Mouse (Mus musculus): Measurements from ENCODE around the gene Pdk4. TPM values are rescaled to one million over a fixed set of nuclear protein-coding genes. Genes with fewer than 3 reads are reported as not detected.
A peak's percentile ranks its signal among the peaks of the same experiment; 100 is the strongest.

Pdk4 gene
- total RNA-seq, 1 experiment from 2014 or later: 533 TPM

- no peak for DNase-seq
These were observed 51.7 kb downstream of the Pdk4 start for GRCm38 (mm10) chr6:5444331-5444898.

- peak; percentile 38 for DNase-seq
These were observed 52.8 kb downstream of the Pdk4 start for GRCm38 (mm10) chr6:5443104-5443863.

DNA sequence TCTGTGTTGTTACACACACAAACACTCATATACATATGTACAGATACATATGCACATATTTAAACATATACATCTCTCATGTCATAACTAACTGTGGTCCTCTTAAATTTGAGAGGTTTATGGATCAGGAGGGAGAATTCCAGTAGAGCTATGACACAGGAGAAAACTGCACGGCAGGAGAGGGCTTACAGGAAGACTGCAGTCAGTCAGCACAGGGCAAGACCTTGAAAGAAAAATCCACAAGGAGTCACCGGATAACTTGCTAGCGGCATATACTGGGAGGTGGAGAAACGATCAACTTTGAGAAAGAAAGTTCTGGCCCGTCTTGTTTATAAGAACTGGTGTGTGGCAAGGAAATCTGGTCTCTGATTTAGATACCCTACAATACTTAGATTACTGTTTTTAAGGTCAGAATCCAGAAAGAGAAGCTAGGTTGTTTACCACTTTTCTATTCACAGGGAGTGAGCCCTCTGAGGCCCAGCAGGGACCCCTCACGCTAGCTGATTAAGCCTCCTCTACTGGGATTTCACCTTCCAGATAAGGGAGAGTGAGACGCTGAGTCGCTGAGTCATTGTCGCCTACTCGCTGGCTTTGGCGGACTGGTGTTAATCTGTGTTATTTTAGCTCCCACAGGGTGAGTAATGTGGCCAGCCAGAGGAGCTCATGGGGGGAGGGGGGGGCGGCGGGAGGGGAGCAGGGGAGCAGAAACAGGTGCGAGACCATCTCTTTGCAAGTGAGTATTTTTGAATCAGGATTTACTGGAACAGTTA lies 53.6 kb downstream of the Pdk4 start:
- peak; percentile 54 for DNase-seq

DNA sequence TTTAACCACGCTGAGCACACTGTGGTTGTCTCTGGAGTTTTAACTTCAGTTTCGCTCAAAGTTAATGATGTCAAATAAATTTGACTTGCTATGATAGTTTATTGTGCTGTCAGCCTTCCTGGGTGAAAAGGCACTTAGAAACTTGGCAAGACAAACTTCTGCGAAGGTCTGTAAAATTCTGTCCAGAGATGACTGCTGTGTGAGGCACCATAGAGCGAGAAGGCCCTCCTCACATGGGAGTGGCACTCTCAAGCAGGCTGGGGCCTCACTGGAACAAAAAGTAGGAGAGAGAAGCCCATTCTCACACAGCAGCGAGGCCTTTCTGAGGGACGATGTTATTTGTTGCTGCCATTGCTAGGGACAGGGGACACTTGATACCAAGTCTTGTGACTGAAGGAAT lies 54.9 kb downstream of the Pdk4 start:
- DNase-seq: no peak

GRCm38 (mm10) chr6:5437757-5438156 lies 58.4 kb downstream of the Pdk4 start:
- peak; percentile 61 for DNase-seq

DNA sequence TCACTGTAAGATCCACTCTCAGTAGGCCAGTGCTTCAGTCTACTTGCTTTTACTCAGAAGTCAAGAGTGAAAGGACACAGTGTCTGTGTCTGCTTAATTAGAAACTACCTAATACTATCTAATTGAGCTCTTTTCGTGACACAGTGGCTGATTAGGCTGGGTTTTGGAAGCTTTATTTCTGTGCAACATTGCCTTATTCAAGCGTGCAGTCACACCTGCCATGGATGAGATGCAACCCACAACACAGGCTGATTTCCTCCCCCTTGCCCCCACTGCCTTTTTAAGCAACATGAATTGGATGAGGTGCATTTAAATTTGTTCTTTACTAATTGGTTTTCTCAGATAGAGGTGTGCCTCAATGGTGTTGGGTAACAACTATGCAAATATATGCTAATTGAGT lies 62.2 kb downstream of the Pdk4 start:
- no peak for DNase-seq

Other genes with a start within 250 kb of the Pdk4 start
- gene Pon3, start 240.0 kb downstream of the Pdk4 start, total RNA-seq (2021): 115 and 118 TPM in 2 replicates
- gene Pon2, start 197.9 kb downstream of the Pdk4 start, total RNA-seq (2021): 28.5 and 29.1 TPM in 2 replicates
- gene Asb4, start 112.9 kb downstream of the Pdk4 start, total RNA-seq (2021): 5.3 and 5.7 TPM in 2 replicates
- gene Dync1i1, start 229.3 kb upstream of the Pdk4 start, total RNA-seq (2021): 2.3 and 2.5 TPM in 2 replicates

Data from adrenal gland, postnatal 14 days (tissue).